Mouse (Mus musculus) heart, postnatal 4 days (tissue): Measurements from ENCODE around the gene Il1rapl2. TPM values are rescaled to one million over a fixed set of nuclear protein-coding genes. Genes with fewer than 3 reads are reported as not detected.

Experiments used
- DNase-seq: peaks from one replicate; pipeline ENCODE4 v3.0.0; 2021
- total RNA-seq, 2 experiments: library from RNA; stranded (reverse); gene quantifications; 2 replicates each; pipeline ENCODE4 v1.2.3; 2021

Il1rapl2 gene
- not detected for total RNA-seq

DNA sequence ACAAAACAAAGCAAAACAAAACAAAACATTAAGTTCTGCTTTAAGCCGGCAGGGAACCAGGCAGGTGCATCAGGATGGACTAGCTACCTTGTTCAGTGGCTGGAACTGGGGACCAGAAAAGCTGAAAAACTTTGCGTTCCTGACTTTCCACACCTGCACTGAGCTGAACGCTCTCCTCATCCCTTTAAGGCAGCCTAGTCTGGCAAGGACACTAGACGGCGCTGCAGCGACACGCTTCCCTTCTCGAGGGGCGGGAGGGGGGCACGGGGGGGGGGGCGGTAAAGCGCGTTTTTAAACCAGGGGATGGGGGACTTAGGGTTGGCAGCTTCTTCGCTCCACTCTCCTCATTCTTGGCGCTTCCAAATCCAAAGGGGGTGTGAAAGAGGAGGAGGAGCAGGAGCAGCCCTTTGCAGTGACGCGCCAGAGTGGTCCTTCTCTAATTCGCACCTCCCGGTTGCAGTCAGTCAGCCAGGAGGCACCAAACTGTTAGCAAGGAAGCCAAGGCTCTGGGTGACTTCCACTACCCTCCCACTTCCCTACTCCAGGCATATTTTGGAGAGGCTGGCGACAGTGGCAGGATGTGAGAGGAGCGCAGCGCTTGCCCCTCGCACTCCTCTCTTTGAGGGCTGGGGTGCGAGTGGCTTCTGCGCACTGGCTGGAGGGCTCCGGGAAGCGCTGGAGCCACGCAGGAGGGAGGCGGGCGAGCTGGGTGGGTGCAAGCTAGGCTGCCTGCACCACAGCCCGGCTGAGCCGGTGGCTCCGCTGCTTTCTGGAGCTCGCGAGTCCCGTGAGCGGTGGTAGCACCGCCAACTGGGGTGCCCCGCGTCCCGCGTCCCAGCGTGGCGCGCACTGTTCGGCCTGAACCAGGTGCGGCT lies at the start of gene Il1rapl2:
Gene Il1rapl2 (plus strand): TSS at position 288 of the 875 bp plus-strand sequence.
- peak; percentile 18 for DNase-seq

DNA sequence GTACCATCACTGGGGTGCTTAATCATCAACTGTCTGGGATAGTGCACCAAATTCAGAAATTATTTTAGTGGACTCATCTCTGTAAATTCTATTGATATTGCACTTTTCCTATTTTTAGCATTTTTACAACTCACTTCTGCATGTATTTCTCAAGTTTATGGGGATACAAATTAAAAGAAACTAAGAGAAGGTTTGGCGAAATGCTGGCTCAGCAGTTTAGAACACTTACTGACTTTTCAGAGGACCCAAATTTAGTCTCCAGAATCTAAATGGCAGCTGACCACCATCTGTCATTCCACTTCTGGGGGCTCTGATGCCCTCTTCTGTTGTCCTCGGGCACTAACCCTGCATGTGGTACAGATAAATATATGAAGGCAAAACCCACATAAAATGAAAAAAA lies 22.1 kb upstream of the Il1rapl2 start:
- DNase-seq, result no peak

DNA sequence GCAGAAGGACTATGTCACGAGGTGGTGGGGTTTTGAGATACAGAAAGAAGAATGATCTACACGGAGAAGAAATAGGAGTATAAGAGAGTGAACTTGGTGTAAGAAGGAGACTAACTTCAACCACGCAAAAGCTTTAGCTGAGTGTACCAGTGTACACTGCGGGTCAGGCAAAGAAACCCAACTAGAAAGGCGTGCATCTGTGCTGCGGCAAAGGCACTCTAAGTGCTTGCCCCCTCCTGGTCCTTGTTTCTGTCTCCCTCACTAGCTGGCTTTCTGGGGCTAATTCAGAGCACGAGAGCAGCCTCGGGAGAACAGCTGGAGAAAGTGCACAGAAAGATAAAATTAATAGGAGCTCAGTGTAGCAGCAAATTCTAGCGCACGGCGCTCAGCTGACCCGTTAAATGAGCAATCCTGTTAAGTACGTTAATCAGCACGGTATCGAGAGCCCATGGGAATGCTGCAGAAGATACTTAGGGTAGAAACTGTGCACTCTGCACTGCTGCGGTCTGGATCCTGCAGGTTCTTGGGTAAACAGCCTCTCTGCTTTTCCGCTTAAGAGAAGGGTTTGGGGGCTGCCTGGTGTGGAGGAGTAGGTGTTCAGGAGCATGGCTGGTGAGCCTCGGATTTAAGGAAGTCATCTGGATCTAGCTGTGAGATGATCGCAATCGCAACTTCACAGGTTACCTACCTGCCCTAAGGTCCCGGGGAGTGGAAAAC lies 778 bp upstream of the Il1rapl2 start:
- DNase-seq, result no peak

DNA sequence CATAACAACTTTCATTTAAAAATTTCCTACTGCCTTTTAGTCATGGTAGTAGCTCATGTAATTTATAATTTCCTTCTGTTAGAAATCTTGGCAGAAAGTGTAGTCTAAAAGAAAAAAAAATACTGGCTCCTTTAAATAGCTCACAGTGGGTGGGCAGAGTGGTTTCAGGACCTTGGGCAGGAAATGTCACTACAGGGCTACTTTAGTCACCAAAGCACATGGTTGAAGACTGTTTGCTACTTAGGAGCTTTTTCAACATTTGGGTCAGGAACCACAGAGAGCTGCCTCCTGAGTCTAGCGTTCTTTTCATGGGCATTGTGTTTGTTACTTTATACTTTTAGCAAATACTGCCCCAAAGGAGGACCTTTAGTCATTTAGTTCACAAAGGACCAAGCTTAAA lies 12.2 kb downstream of the Il1rapl2 start:
- no peak for DNase-seq

DNA sequence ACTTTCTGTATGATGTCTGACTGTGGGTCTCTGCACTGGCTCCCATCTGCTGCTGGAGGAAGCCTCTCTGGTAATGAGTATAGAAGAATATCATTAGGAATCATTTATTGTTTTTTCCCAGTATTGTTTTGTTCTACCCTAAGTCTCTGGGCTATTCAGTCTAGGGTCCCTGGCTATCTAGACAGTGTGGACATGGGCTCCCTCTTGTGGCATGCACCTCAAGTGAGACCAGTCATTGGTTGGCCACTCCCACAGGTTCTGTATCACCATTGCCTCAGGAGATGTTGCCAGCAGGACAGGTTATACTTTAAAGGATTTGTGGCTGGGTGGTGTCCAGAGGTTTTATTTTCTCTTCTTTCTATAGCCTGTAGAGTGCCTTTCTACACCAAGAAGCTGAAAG lies 50.3 kb downstream of the Il1rapl2 start:
- DNase-seq, result peak; percentile 20

GRCm38 (mm10) chrX:137667011-137667410 lies 96.6 kb downstream of the Il1rapl2 start:
- DNase-seq, result peak; percentile 17

- no peak for DNase-seq
Observed at GRCm38 (mm10) chrX:137687974-137688373, 117.6 kb downstream of the Il1rapl2 start.

- no peak for DNase-seq
Observed at GRCm38 (mm10) chrX:137700006-137700405, 129.6 kb downstream of the Il1rapl2 start.

DNA sequence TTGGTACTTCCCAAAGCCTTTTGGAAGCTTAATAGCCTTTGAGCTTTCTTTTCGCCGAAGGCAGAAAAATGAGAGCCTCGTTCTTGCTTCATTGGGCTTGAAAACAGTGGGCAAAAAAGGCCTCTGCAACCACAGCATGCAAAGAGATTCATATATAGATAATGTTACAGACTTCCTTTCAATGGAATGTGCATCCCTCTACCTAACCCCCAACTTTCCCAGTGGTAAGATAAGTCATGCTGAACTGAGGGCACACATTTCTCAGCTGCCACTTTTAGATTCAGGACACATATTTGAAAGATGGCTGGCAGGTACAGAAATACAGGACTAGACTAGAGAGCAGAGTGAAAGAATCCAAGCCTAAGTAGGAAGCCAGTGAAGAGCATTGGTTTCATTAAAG lies 185.1 kb downstream of the Il1rapl2 start:
- no peak for DNase-seq

- DNase-seq, result no peak
Observed at GRCm38 (mm10) chrX:137805484-137806200, 235.2 kb downstream of the Il1rapl2 start.

GRCm38 (mm10) chrX:137806231-137807114 lies 236.1 kb downstream of the Il1rapl2 start:
- DNase-seq, result no peak

GRCm38 (mm10) chrX:137809526-137809925 lies 239.1 kb downstream of the Il1rapl2 start:
- DNase-seq, result no peak

- no peak for DNase-seq
Observed at GRCm38 (mm10) chrX:137812151-137812550, 241.7 kb downstream of the Il1rapl2 start.

- no peak for DNase-seq
Observed at GRCm38 (mm10) chrX:137848936-137849335, 278.5 kb downstream of the Il1rapl2 start.

- no peak for DNase-seq
Observed at GRCm38 (mm10) chrX:137923490-137923889, 353.1 kb downstream of the Il1rapl2 start.

DNA sequence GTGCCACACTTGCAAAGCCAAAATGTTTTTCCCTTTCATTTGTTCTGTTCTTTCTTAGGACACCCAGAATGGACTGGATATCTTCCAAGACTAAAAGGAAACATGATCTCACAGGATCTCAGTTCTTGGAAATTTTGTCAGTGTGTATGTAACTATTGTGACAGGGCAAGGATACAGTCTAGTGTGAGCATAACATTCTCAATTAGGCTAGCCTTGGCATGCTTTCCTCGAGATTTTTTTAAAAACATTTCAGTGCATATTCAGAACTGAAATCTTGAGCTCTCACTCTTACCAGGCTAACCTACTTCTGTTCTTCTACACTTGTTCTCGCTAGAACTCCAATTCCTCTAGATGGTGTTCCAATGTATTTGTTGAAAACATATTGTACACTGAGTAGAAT lies 356.4 kb downstream of the Il1rapl2 start:
- DNase-seq, result no peak

- no peak for DNase-seq
Observed at GRCm38 (mm10) chrX:137947741-137948140, 377.3 kb downstream of the Il1rapl2 start.

- DNase-seq, result no peak
Observed at GRCm38 (mm10) chrX:137971306-137971705, 400.9 kb downstream of the Il1rapl2 start.

DNA sequence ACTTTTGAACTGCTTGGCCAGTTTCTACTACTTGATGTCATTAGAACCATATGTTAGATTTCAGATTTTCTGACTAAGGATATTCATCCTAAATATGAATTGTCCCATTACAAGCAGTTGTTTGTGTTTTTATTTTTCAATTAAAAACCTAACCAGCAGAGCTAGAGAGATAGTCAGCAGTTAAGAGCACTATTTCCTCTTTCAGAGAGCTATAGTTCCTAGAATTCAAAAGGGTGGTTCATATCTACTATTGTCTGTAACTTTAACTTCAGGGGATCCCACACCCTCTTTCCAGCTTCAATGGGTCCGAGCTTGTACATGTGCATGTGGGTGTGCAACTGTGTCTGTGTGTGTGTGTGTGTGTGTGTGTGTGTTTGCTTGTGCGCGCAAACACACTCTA lies 472.7 kb downstream of the Il1rapl2 start:
- no peak for DNase-seq

DNA sequence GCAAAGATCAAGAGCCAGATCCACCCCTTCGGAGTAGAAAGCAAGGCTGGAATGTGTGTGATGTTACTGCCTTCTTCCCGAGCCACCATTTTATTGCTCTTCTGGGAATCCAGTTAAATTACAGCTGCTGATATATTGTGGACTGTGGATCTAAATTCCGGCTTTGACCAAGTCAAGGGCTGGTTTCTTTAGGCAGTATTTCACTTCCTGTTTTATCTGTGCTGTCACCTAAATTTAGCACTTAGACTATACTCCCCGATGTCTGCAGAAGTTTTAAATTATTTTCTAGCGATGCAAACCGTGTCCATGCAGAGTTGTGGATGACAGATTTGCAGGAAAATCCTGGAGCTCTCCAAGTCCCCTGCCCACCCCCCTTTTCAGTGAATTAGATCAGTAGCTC lies 533.5 kb downstream of the Il1rapl2 start:
- DNase-seq, result no peak

- no peak for DNase-seq
Observed at GRCm38 (mm10) chrX:138104668-138105067, 534.3 kb downstream of the Il1rapl2 start.

GRCm38 (mm10) chrX:138170146-138170545 lies 599.7 kb downstream of the Il1rapl2 start:
- peak; percentile 4 for DNase-seq
